Mouse (Mus musculus) neural tube, embryonic 14.5 days (tissue): ENCODE data around the gene Gtf2a2. TPM values are rescaled to one million over a fixed set of nuclear protein-coding genes. Genes with fewer than 3 reads are reported as not detected.

Experiments used
- ATAC-seq: fragments of 200-750 bp; cut with Nextera tagmentation; 2 replicates; pipeline ENCODE4 v1.8.0; 2017; ENCODE audit warnings: low read depth, mild to moderate bottlenecking, moderate TSS enrichment, moderate library complexity
- H3K27ac ChIP-seq: fragments of 300-500 bp; sonication (generic); 2 replicates; pipeline ENCODE4 v1.5.1; 2014; ENCODE audit warnings: low read depth, mild to moderate bottlenecking, control low read depth, low read length, moderate library complexity, mixed read lengths
- H3K27me3 ChIP-seq: fragments of 300-500 bp; sonication (generic); 2 replicates; pipeline ENCODE4 v1.6.1; 2014; ENCODE audit warnings: low read length; ENCODE audit not compliant: control insufficient read depth, insufficient read depth
- H3K36me3 ChIP-seq: fragments of 300-500 bp; sonication (generic); 2 replicates; pipeline ENCODE4 v1.6.1; 2014; ENCODE audit warnings: low read length, mixed read lengths; ENCODE audit not compliant: control insufficient read depth, insufficient read depth
- H3K4me1 ChIP-seq: fragments of 300-500 bp; sonication (generic); 2 replicates; pipeline ENCODE4 v1.6.1; 2014; ENCODE audit warnings: low read length; ENCODE audit not compliant: control insufficient read depth, insufficient read depth
- H3K4me2 ChIP-seq: fragments of 300-500 bp; sonication (generic); 2 replicates; pipeline ENCODE4 v1.6.1; 2014; ENCODE audit warnings: mild to moderate bottlenecking, low read depth, low read length, control low read depth
- H3K4me3 ChIP-seq: fragments of 300-500 bp; sonication (generic); 2 replicates; pipeline ENCODE4 v1.5.1; 2014; ENCODE audit warnings: low read depth, low read length, control low read depth, mixed read lengths
- H3K9ac ChIP-seq: fragments of 300-500 bp; sonication (generic); replicated peaks from 2 replicates; pipeline ENCODE4 v1.6.1; 2014; ENCODE audit warnings: low read depth, mild to moderate bottlenecking, control low read depth, low read length, mixed read lengths
- H3K9me3 ChIP-seq: fragments of 300-500 bp; sonication (generic); 2 replicates; pipeline ENCODE4 v1.6.1; 2016; ENCODE audit warnings: low read length; ENCODE audit not compliant: control insufficient read depth
- WGBS: fragments of 180-500 bp; shearing (Covaris S2); extraction: QIAGEN DNeasy Blood & Tissue Kit; methylation state at CpG from one replicate; pipeline ENCODE4 v1.1.7; 2014; 5-methylcytosine and 5-hydroxymethylcytosine counted together
- polyA plus RNA-seq: library from polyadenylated mRNA; unstranded; fragments of >200 nt; fragmentation: Nextera tagmentation; extraction: Ambion mirVana; gene quantifications from 2 replicates; pipeline ENCODE4 v1.2.1, GENCODE M21; 2014

Gene Gtf2a2
- polyA plus RNA-seq, 1 experiment from 2014 or later: 238 TPM

DNA sequence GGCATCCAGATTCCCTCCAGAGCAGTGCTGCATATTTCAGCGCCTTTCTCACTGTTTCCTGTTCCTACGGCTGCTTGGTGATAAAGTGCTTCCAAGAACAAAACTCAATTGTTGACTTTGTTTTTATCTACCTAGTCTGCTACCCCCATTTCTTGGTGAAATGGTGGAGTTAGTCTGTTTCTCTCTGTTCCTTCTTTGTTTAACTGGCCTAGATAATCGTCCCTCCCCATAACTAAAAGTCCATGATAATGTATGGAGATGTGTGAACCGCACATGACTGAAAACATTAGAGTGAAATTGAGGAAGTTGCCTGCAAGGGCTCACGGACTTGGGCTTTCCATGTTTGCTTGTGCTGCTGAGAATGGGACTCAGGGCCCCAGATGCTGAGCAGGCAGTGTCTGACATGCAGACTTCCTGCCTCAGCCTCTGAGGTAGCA lies 19.5 kb upstream of the Gtf2a2 start:
- Histone ChIP-seq H3K9me3 (no peaks in the 10 kb centered on the region), H3K4me2 (no peak overlapping the region), H3K27ac (no peak overlapping the region), H3K4me3 (no peak overlapping the region), H3K27me3 (no peaks in the 10 kb centered on the region), H3K36me3 (peaks cover 11% of the 10 kb centered on the region), H3K4me1 (peaks cover 11% of the 10 kb centered on the region), H3K9ac (no peak overlapping the region)
- 81% methylated on average over 5 of the region's 5 CpGs for WGBS
- ATAC-seq: no peak

DNA sequence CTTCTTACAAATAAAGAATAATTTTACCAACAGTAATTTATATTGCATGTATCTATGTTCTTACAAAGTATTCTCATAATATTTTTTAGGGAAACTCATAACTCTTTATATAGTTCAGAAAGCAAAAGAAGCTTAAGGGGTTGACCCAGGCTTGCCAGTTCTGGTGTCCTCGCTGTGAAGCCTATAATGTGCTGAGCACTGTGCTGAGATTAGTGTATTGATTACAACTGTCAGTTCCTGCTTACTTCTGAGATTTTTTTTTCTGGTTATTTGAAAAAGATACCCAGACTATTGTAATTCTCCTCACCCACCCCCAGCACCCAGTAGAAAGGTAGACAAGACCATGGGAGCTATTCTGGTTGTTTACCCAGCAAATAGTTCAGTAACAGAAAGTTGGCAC lies 18.9 kb upstream of the Gtf2a2 start:
- H3K27me3 ChIP-seq: no peaks in the 10 kb centered on the region
- no peak overlapping the region for H3K9ac ChIP-seq
- no peak overlapping the region for H3K27ac ChIP-seq
- H3K4me3 ChIP-seq: no peak overlapping the region
- peaks cover 12% of the 10 kb centered on the region for H3K36me3 ChIP-seq
- no peaks in the 10 kb centered on the region for H3K9me3 ChIP-seq
- H3K4me1 ChIP-seq: peaks cover 11% of the 10 kb centered on the region
- H3K4me2 ChIP-seq: no peak overlapping the region
- no peak for ATAC-seq
- 83% methylated on average over 1 of the region's 1 CpGs for WGBS

DNA sequence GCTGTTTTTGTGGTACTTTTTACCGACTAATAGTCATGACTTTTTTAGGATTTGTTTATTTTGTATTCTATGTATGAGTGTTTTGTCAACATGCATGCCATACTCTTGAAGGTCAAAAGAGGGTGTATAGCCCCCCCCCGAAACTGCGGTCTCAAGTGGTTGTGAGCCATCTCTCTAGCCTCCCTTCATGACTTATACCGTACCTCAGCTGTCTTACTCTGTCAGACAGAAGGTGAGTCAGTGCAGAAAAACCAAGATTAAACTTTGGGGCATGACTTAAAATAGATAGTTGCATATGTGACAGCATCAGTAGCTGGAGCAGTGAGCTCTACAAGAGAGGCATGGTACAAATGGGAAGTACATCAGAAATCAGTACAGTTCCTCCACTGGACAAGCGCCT lies 17.8 kb upstream of the Gtf2a2 start:
- Histone ChIP-seq H3K27me3 (no peaks in the 10 kb centered on the region), H3K27ac (no peak overlapping the region), H3K4me1 (peaks cover 11% of the 10 kb centered on the region), H3K4me2 (no peak overlapping the region), H3K9me3 (no peaks in the 10 kb centered on the region), H3K4me3 (no peak overlapping the region), H3K9ac (no peak overlapping the region), H3K36me3 (peaks cover 23% of the 10 kb centered on the region)
- no peak for ATAC-seq
- 98% methylated on average over 5 of the region's 5 CpGs for WGBS

DNA sequence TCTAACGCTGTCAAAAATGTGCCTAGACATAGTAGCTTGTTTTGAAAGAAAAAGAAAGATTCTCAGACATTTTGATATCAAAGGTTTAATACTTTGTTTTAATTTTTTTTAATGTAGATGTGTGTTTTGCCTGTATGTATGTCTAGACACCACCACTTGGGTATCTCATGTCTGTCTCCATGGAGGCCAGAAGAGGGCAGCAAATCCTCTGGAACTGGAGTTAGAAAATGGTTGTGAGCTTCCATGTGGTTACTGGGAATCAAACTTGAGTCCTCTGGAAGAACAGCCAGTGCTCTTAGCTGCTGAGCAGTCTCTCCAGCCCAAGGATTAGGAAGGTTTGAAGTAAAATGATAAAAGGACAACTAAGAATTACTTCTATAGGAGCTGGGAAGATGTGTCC lies 13.0 kb upstream of the Gtf2a2 start:
- WGBS: 97% methylated on average over 1 of the region's 1 CpGs
- Histone ChIP-seq H3K4me2 (no peak overlapping the region), H3K36me3 (peaks cover 62% of the 10 kb centered on the region), H3K27me3 (no peaks in the 10 kb centered on the region), H3K9ac (no peak overlapping the region), H3K27ac (no peak overlapping the region), H3K4me3 (no peak overlapping the region), H3K9me3 (no peaks in the 10 kb centered on the region), H3K4me1 (no peaks in the 10 kb centered on the region)
- no peak for ATAC-seq

DNA sequence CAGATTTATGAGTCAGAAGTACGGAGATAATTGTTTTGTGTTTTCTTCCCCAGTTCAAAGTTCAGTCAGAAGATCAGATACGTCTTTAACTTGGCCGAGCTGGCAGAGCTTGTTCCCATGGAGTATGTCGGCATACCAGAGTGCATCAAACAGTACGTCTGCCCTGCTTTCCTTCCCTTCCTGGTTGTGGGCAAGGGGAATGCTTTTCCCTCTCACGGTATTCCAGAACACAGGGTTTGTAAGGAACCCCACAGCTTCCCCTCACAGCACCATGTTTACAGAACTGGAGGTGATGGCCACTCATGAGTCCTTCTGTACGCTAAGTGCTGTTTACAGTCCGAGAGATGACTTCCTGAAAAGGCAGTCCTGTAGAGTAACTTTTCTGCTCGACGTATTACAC lies 8.8 kb upstream of the Gtf2a2 start:
- H3K4me2 ChIP-seq: no peak overlapping the region
- ATAC-seq: no peak
- no peak overlapping the region for H3K4me3 ChIP-seq
- H3K36me3 ChIP-seq: peaks cover 64% of the 10 kb centered on the region
- 91% methylated on average over 10 of the region's 10 CpGs for WGBS
- no peaks in the 10 kb centered on the region for H3K27me3 ChIP-seq
- H3K4me1 ChIP-seq: no peaks in the 10 kb centered on the region
- H3K27ac ChIP-seq: no peak overlapping the region
- H3K9me3 ChIP-seq: no peaks in the 10 kb centered on the region
- H3K9ac ChIP-seq: no peak overlapping the region

DNA sequence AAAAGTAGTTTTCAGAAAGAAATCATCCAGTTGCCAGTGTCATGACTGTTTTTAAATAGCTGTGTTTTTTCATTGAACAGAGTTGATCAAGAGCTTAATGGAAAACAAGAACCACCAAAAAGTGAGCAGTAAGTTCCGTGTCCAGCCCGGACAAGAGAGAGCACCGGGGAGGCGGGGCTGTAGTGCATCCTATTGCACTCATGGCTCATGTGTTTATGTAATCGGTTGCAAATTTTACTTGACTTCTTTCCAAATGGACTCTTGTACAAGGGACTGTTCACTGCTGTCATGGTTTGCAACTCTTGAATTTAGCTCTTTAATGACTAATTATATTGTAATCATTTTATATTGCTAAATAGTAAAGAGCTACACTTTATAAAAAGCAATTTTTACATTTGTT lies 5.4 kb upstream of the Gtf2a2 start:
- Histone ChIP-seq H3K36me3 (peaks cover 46% of the 10 kb centered on the region), H3K9ac (no peak overlapping the region), H3K27ac (no peak overlapping the region), H3K4me3 (no peak overlapping the region), H3K4me2 (no peak overlapping the region), H3K9me3 (no peaks in the 10 kb centered on the region), H3K4me1 (no peaks in the 10 kb centered on the region), H3K27me3 (no peaks in the 10 kb centered on the region)
- 93% methylated on average over 5 of the region's 5 CpGs for WGBS
- ATAC-seq: no peak

DNA sequence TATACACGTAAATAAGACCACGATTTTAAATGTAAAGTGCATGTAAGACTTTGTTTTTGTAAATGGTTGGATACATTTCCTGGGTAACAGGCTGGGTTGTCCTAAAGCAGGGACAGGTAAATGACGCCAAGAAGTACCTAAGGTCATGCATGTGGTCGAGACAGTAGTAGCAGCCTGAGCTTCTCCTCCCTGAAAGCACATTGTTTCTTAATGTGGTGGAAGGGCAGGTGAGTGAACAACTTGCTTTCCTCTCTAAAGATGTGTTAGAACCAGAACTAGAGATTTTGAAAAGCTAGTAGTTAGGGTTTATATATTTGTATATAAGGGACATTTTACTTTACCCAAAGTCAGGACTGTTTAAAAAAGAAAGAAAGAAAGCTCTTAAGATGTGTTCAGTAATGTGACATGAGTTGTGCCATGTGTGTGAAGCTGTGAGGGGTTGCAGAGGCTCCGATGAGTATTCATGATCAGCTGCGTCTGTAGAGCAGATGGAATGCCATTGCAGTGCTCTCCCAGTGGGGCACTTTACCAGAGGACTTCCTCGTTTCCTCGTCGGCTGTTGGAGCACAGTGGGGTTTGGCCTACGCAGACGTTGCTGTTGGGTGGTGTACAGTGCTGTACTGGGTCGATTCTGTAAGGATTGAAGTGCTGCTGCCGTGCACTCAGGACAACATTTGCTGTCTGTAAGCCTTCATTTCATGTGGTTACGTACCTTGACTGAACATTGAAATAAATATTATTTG lies 4.7 kb upstream of the Gtf2a2 start:
- Histone ChIP-seq H3K4me3 (no peak overlapping the region), H3K36me3 (peaks cover 43% of the 10 kb centered on the region), H3K9me3 (no peaks in the 10 kb centered on the region), H3K4me1 (no peaks in the 10 kb centered on the region), H3K9ac (no peak overlapping the region), H3K27me3 (no peaks in the 10 kb centered on the region), H3K27ac (no peak overlapping the region), H3K4me2 (no peak overlapping the region)
- 74% methylated on average over 14 of the region's 14 CpGs for WGBS
- no peak for ATAC-seq

DNA sequence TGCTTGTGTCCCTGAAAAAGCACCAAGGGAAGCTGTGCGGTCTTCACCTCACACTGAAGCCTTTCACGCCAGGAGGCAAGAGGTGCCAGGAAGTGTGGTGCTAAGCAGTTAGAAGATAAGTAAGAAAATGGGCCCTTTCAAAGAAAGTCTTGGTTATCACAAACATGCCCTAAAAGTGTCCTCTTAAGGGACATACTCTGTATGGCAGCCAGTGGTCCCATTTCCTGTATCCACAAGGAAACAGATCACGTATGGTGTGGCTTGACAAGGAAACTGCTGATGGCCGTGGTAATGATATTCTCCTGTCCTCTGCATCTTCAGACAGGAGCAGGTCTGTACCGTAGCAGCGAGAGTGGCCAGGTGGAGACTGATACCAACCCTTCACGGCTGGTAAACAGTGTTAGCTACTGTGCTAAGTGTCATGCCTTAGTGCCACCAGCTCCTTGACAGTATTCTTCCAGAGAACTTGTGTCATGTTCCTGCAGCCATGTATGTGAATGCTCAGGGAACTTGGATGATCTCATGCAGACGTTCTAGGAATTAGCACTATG lies 2.5 kb upstream of the Gtf2a2 start:
- H3K4me1 ChIP-seq: peaks cover 10% of the 10 kb centered on the region
- H3K9ac ChIP-seq: no peak overlapping the region
- 90% methylated on average over 8 of the region's 8 CpGs for WGBS
- H3K4me3 ChIP-seq: no peak overlapping the region
- H3K27ac ChIP-seq: no peak overlapping the region
- peaks cover 27% of the 10 kb centered on the region for H3K36me3 ChIP-seq
- no peaks in the 10 kb centered on the region for H3K9me3 ChIP-seq
- no peak for ATAC-seq
- no peaks in the 10 kb centered on the region for H3K27me3 ChIP-seq
- H3K4me2 ChIP-seq: no peak overlapping the region

DNA sequence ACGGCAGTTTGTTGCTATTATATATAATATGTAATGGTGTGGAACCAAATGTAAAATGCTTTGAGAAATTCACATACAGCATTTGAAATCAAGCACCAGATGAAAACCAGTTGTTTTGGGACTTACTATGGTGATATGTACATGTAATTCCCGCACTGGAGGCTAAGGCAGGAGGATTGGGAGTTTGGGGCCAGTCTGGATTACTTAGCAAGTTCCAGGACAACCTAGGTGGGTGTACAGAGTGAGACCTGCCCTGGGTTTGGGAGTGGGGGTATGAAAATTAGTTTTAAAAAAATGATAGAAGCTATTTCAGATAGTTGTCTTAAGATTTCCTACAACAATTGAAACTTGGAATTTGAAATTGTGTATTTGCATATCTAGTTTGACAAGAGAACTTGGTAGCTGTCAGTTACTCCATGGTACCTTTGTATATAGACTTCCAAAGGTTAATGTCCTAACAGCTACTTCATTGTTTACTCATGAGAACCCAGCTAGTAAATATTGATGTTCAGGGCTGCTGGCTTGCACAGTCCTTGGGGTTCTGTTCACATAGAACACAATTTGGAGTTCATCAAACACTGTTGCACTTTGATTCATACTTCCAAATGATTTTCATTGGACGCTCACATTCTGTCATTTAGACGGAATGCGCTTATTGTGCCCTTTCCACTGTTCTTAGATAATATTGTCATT lies 1.4 kb upstream of the Gtf2a2 start:
- peaks cover 10% of the 10 kb centered on the region for H3K4me1 ChIP-seq
- no peak overlapping the region for H3K4me2 ChIP-seq
- 97% methylated on average over 5 of the region's 5 CpGs for WGBS
- no peak overlapping the region for H3K9ac ChIP-seq
- peaks cover 27% of the 10 kb centered on the region for H3K36me3 ChIP-seq
- H3K27me3 ChIP-seq: no peaks in the 10 kb centered on the region
- H3K27ac ChIP-seq: no peak overlapping the region
- H3K9me3 ChIP-seq: no peaks in the 10 kb centered on the region
- H3K4me3 ChIP-seq: no peak overlapping the region
- ATAC-seq: no peak
